Mouse (Mus musculus): Measurements from ENCODE around the gene D1Ertd622e. TPM values are rescaled to one million over a fixed set of nuclear protein-coding genes. Genes with fewer than 3 reads are reported as not detected.
A peak's percentile ranks its signal among the peaks of the same experiment; 100 is the strongest.

D1Ertd622e gene
- 141 and 153 TPM in 2 replicates for total RNA-seq (2017)

GRCm38 (mm10) chr1:97661406-97662241 is at the start of gene D1Ertd622e:
Gene D1Ertd622e (minus strand): TSS chr1:97662074.
- peak; percentile 51 for ATAC-seq (ENCODE audit: extremely low read depth, insufficient number of reproducible peaks, low FRiP score, poor library complexity, severe bottlenecking)

GRCm38 (mm10) chr1:97710520-97710919 is 48.6 kb upstream of the D1Ertd622e start:
- no peak for ATAC-seq (ENCODE audit: extremely low read depth, insufficient number of reproducible peaks, low FRiP score, poor library complexity, severe bottlenecking)

GRCm38 (mm10) chr1:97705389-97705788 is 43.5 kb upstream of the D1Ertd622e start:
- no peak for ATAC-seq (ENCODE audit: extremely low read depth, insufficient number of reproducible peaks, low FRiP score, poor library complexity, severe bottlenecking)

- no peak for ATAC-seq (ENCODE audit: extremely low read depth, insufficient number of reproducible peaks, low FRiP score, poor library complexity, severe bottlenecking)
Measured at GRCm38 (mm10) chr1:97704646-97705045, 42.8 kb upstream of the D1Ertd622e start.

GRCm38 (mm10) chr1:97698956-97699570 is 37.2 kb upstream of the D1Ertd622e start:
- ATAC-seq (ENCODE audit: extremely low read depth, insufficient number of reproducible peaks, low FRiP score, poor library complexity, severe bottlenecking) = no peak

- no peak for ATAC-seq (ENCODE audit: extremely low read depth, insufficient number of reproducible peaks, low FRiP score, poor library complexity, severe bottlenecking)
Measured at GRCm38 (mm10) chr1:97697273-97697672, 35.4 kb upstream of the D1Ertd622e start.

- no peak for ATAC-seq (ENCODE audit: extremely low read depth, insufficient number of reproducible peaks, low FRiP score, poor library complexity, severe bottlenecking)
Measured at GRCm38 (mm10) chr1:97693825-97694224, 32.0 kb upstream of the D1Ertd622e start.

GRCm38 (mm10) chr1:97688756-97689155 is 26.9 kb upstream of the D1Ertd622e start:
- peak; percentile 98 for ATAC-seq (ENCODE audit: extremely low read depth, insufficient number of reproducible peaks, low FRiP score, poor library complexity, severe bottlenecking)

- ATAC-seq (ENCODE audit: extremely low read depth, insufficient number of reproducible peaks, low FRiP score, poor library complexity, severe bottlenecking) = no peak
Measured at GRCm38 (mm10) chr1:97676526-97677177, 14.8 kb upstream of the D1Ertd622e start.

- ATAC-seq (ENCODE audit: extremely low read depth, insufficient number of reproducible peaks, low FRiP score, poor library complexity, severe bottlenecking) = peak; percentile 74
Measured at GRCm38 (mm10) chr1:97676115-97676514, 14.2 kb upstream of the D1Ertd622e start.

GRCm38 (mm10) chr1:97672849-97673248 is 11.0 kb upstream of the D1Ertd622e start:
- peak; percentile 62; the same call in 1 of the 2 replicates for ATAC-seq (ENCODE audit: extremely low read depth, insufficient number of reproducible peaks, low FRiP score, poor library complexity, severe bottlenecking)

GRCm38 (mm10) chr1:97667288-97667687 is 5.4 kb upstream of the D1Ertd622e start:
- peak; percentile 58; the same call in 1 of the 2 replicates for ATAC-seq (ENCODE audit: extremely low read depth, insufficient number of reproducible peaks, low FRiP score, poor library complexity, severe bottlenecking)

- no peak for ATAC-seq (ENCODE audit: extremely low read depth, insufficient number of reproducible peaks, low FRiP score, poor library complexity, severe bottlenecking)
Measured at GRCm38 (mm10) chr1:97662324-97662723, 450 bp upstream of the D1Ertd622e start.

- ATAC-seq (ENCODE audit: extremely low read depth, insufficient number of reproducible peaks, low FRiP score, poor library complexity, severe bottlenecking) = peak; percentile 13; the same call in 1 of the 2 replicates
Measured at GRCm38 (mm10) chr1:97660687-97661405, 1.0 kb downstream of the D1Ertd622e start.

- peak; percentile 70 for ATAC-seq (ENCODE audit: extremely low read depth, insufficient number of reproducible peaks, low FRiP score, poor library complexity, severe bottlenecking)
Measured at GRCm38 (mm10) chr1:97659405-97659804, 2.5 kb downstream of the D1Ertd622e start.

GRCm38 (mm10) chr1:97657786-97658185 is 4.1 kb downstream of the D1Ertd622e start:
- no peak for ATAC-seq (ENCODE audit: extremely low read depth, insufficient number of reproducible peaks, low FRiP score, poor library complexity, severe bottlenecking)

GRCm38 (mm10) chr1:97657201-97657600 is 4.7 kb downstream of the D1Ertd622e start:
- ATAC-seq (ENCODE audit: extremely low read depth, insufficient number of reproducible peaks, low FRiP score, poor library complexity, severe bottlenecking) = no peak

- no peak for ATAC-seq (ENCODE audit: extremely low read depth, insufficient number of reproducible peaks, low FRiP score, poor library complexity, severe bottlenecking)
Measured at GRCm38 (mm10) chr1:97654397-97654975, 7.4 kb downstream of the D1Ertd622e start.
